Mouse (Mus musculus) monocyte, adult 2 months (primary cell): ENCODE measurements around the gene Rap1gap2.

Source experiments
- DNase-seq, 2 experiments: peaks; one replicate each; pipeline ENCODE4 v3.0.0; 2022; ENCODE audit warnings: low spot score in 2 of 2, low read depth in 1 of 2

The Rap1gap2 gene

GRCm38 (mm10) chr11:74537352-74537751 lies 73.4 kb downstream of the Rap1gap2 start:
- DNase-seq = no peak

GRCm38 (mm10) chr11:74536140-74536842 lies 74.4 kb downstream of the Rap1gap2 start:
- no peak for DNase-seq

GRCm38 (mm10) chr11:74534380-74534779 lies 76.3 kb downstream of the Rap1gap2 start:
- DNase-seq = no peak

GRCm38 (mm10) chr11:74533050-74533449 lies 77.7 kb downstream of the Rap1gap2 start:
- no peak for DNase-seq

- DNase-seq = no peak
Measured at GRCm38 (mm10) chr11:74532401-74532800, 78.3 kb downstream of the Rap1gap2 start.

GRCm38 (mm10) chr11:74531725-74532124 lies 79.0 kb downstream of the Rap1gap2 start:
- no peak for DNase-seq

- DNase-seq = no peak
Measured at GRCm38 (mm10) chr11:74529803-74530202, 80.9 kb downstream of the Rap1gap2 start.

- no peak for DNase-seq
Measured at GRCm38 (mm10) chr11:74527555-74527954, 83.2 kb downstream of the Rap1gap2 start.

- DNase-seq = no peak
Measured at GRCm38 (mm10) chr11:74526180-74527158, 84.2 kb downstream of the Rap1gap2 start.

- DNase-seq = no peak
Measured at GRCm38 (mm10) chr11:74525605-74526004, 85.1 kb downstream of the Rap1gap2 start.

- no peak for DNase-seq
Measured at GRCm38 (mm10) chr11:74525205-74525604, 85.5 kb downstream of the Rap1gap2 start.

GRCm38 (mm10) chr11:74524050-74524965 lies 86.4 kb downstream of the Rap1gap2 start:
- DNase-seq = no peak

- no peak for DNase-seq
Measured at GRCm38 (mm10) chr11:74523210-74523951, 87.3 kb downstream of the Rap1gap2 start.

- DNase-seq = no peak
Measured at GRCm38 (mm10) chr11:74522487-74523209, 88.1 kb downstream of the Rap1gap2 start.

GRCm38 (mm10) chr11:74521981-74522486 lies 88.7 kb downstream of the Rap1gap2 start:
- no peak for DNase-seq

GRCm38 (mm10) chr11:74520201-74520600 lies 90.5 kb downstream of the Rap1gap2 start:
- DNase-seq = no peak

- no peak for DNase-seq
Measured at GRCm38 (mm10) chr11:74516112-74516511, 94.6 kb downstream of the Rap1gap2 start.

GRCm38 (mm10) chr11:74515046-74515445 lies 95.7 kb downstream of the Rap1gap2 start:
- no peak for DNase-seq

GRCm38 (mm10) chr11:74512595-74512994 lies 98.1 kb downstream of the Rap1gap2 start:
- DNase-seq = no peak
